21 mouse cellular contexts compared by ENCODE assay signal in the genomic region with DNA sequence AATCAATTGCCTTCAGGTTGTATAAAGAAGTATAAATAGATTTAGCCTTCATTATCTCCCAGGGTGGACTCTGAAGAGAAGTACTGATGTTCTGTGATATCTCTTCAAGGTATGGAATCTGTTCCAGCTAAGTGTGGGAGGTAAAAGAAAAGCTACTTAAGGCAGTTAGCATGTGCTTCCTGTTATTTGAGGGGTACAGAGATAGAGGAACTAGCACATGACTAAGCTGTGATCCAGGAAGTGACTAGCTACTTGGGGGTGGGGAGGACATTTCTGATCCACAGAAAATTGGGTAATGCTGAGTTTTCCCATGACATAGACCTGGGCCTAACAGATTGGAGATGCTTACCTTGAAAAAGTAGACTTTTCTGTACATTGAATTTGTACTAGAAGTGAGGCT.
"Had no signal": no experiment of that assay in that cellular context is flagged by ENCODE, and none has a peak within 500 bp of the region (broad histone marks: within the 10 kb centered on the region; RNA-seq: fewer than 3 reads in every experiment).

No protein-coding gene starts in this region.

- DNase-seq: kidney, adult 8-10 months; kidney, postnatal 25 days; liver; lung, adult 18-20 months; lung, postnatal 10 days; lung, postnatal 36 days; right cerebral cortex, postnatal 25 days; spleen, adult 18-20 months; thymus, postnatal 25 days had no signal

- H3K36me3 ChIP-seq: limb, embryonic 10.5 days; limb, embryonic 13.5 days; liver, embryonic 12.5 days; liver, embryonic 15.5 days; lung, embryonic 15.5 days; midbrain, embryonic 12.5 days; midbrain, embryonic 15.5 days; neural tube, embryonic 13.5 days; stomach, embryonic 15.5 days had no signal

- H3K4me3 ChIP-seq: limb, embryonic 10.5 days; limb, embryonic 13.5 days; liver, embryonic 12.5 days; liver, embryonic 15.5 days; lung, embryonic 15.5 days; midbrain, embryonic 12.5 days; midbrain, embryonic 15.5 days; myocyte; neural tube, embryonic 13.5 days; stomach, embryonic 15.5 days had no signal

- H3K9me3 ChIP-seq: limb, embryonic 10.5 days; limb, embryonic 13.5 days; liver, embryonic 12.5 days; liver, embryonic 15.5 days; lung, embryonic 15.5 days; midbrain, embryonic 12.5 days; midbrain, embryonic 15.5 days; neural tube, embryonic 13.5 days; stomach, embryonic 15.5 days had no signal

- H3K4me1 ChIP-seq: limb, embryonic 10.5 days; limb, embryonic 13.5 days; liver, embryonic 12.5 days; liver, embryonic 15.5 days; lung, embryonic 15.5 days; midbrain, embryonic 12.5 days; midbrain, embryonic 15.5 days; neural tube, embryonic 13.5 days; stomach, embryonic 15.5 days had no signal

- H3K27ac ChIP-seq: kidney, postnatal 0 days; limb, embryonic 10.5 days; limb, embryonic 13.5 days; liver, embryonic 12.5 days; liver, embryonic 15.5 days; lung, embryonic 15.5 days; midbrain, embryonic 12.5 days; midbrain, embryonic 15.5 days; neural tube, embryonic 13.5 days; stomach, embryonic 15.5 days had no signal

- H3K27me3 ChIP-seq: limb, embryonic 13.5 days; liver, embryonic 12.5 days; liver, embryonic 15.5 days; lung, embryonic 15.5 days; midbrain, embryonic 12.5 days; midbrain, embryonic 15.5 days; neural tube, embryonic 13.5 days; stomach, embryonic 15.5 days had no signal

- H3K9ac ChIP-seq: limb, embryonic 13.5 days; liver, embryonic 12.5 days; liver, embryonic 15.5 days; lung, embryonic 15.5 days; midbrain, embryonic 12.5 days; midbrain, embryonic 15.5 days; neural tube, embryonic 13.5 days; stomach, embryonic 15.5 days had no signal

- ATAC-seq: intestine, postnatal 0 days; liver, embryonic 12.5 days; midbrain, embryonic 15.5 days had no signal
